27 mouse cellular contexts compared by ENCODE assay signal in genomic region chr17:6125441-6125840, GRCm38 (mm10).
"Had no signal": no experiment of that assay in that cellular context is flagged by ENCODE, and none has a peak within 500 bp of the region (broad histone marks: within the 10 kb centered on the region; RNA-seq: fewer than 3 reads in every experiment).

No protein-coding gene starts in this region.

- H3K9me3 ChIP-seq: heart, embryonic 12.5 days; hindbrain, embryonic 10.5 days; hindbrain, embryonic 12.5 days; intestine, embryonic 15.5 days; limb, embryonic 10.5 days; limb, embryonic 12.5 days; liver, embryonic 13.5 days; liver, embryonic 15.5 days had no signal

- H3K4me2 ChIP-seq: heart, embryonic 12.5 days; hindbrain, embryonic 12.5 days; hindbrain, embryonic 14.5 days; intestine, embryonic 15.5 days; limb, embryonic 12.5 days; liver, embryonic 11.5 days; liver, embryonic 13.5 days; liver, embryonic 15.5 days had no signal

- H3K9ac ChIP-seq: heart, embryonic 12.5 days; hindbrain, embryonic 12.5 days; hindbrain, embryonic 14.5 days; intestine, embryonic 15.5 days; limb, embryonic 12.5 days; liver, embryonic 13.5 days; liver, embryonic 15.5 days had no signal

- H3K4me1 ChIP-seq: hindbrain, embryonic 10.5 days; intestine, embryonic 15.5 days; limb, embryonic 10.5 days; limb, embryonic 12.5 days; liver, embryonic 13.5 days; liver, embryonic 15.5 days had no signal

- ATAC-seq: hindbrain, embryonic 16.5 days; inflammation-experienced regulatory T-cells, adult 6 months; intestine, embryonic 15.5 days; intestine, postnatal 0 days had no signal

- H3K27me3 ChIP-seq: heart, embryonic 12.5 days; hindbrain, embryonic 12.5 days; intestine, embryonic 15.5 days; limb, embryonic 12.5 days; liver, embryonic 13.5 days; liver, embryonic 15.5 days had no signal

- DNase-seq: gastrocnemius, adult 2 months; gastrocnemius, postnatal 10 days; gastrocnemius, postnatal 25 days; heart, adult 2 months; heart, postnatal 10 days; heart, postnatal 4 days; kidney, adult 18-20 months; kidney, adult 8-10 months; kidney, postnatal 10 days; kidney, postnatal 25 days; kidney, postnatal 4 days; liver; liver, embryonic 13.5 days had no signal

- H3K27ac ChIP-seq: gastrocnemius, adult 2 months; heart, adult 2 months; hindbrain, embryonic 10.5 days; hindbrain, embryonic 12.5 days; hindbrain, embryonic 14.5 days; intestine, embryonic 15.5 days; layer of hippocampus, adult 2 months; left cerebral cortex, adult 2 months; limb, embryonic 10.5 days; limb, embryonic 12.5 days; liver, embryonic 13.5 days; liver, embryonic 15.5 days had no signal

- H3K4me3 ChIP-seq: gastrocnemius, adult 2 months; heart, adult 2 months; heart, embryonic 12.5 days; hindbrain, embryonic 10.5 days; hindbrain, embryonic 12.5 days; intestine, embryonic 15.5 days; layer of hippocampus, adult 2 months; left cerebral cortex, adult 2 months; limb, embryonic 10.5 days; limb, embryonic 12.5 days; liver, embryonic 13.5 days; liver, embryonic 15.5 days had no signal
